Mouse (Mus musculus): ENCODE measurements around the gene Gpr39. TPM values are rescaled to one million over a fixed set of nuclear protein-coding genes. Genes with fewer than 3 reads are reported as not detected.

Gene Gpr39
- total and polyA plus RNA-seq, 2 experiments from 2014 or later, result 0.38 TPM; not detected in 1

GRCm38 (mm10) chr1:125693541-125693940 lies 16.7 kb downstream of the Gpr39 start:
- H3K4me2 ChIP-seq (ENCODE audit: low read depth), result no peak overlapping the region
- no peak overlapping the region for H3K27ac ChIP-seq (ENCODE audit: low read depth, low read length)
- no peaks in the 10 kb centered on the region for H3K4me1 ChIP-seq (ENCODE audit: insufficient read depth)
- DNase-seq (no peak), ATAC-seq (no peak)
- TF ChIP-seq CTCF (IDR thresholded peaks at IDR 0.05; ENCODE audit: low read depth), result no peak
- no peak overlapping the region for H3K9ac ChIP-seq
- no peaks in the 10 kb centered on the region for H3K27me3 ChIP-seq (ENCODE audit: insufficient read depth, low read length)
- H3K9me3 ChIP-seq (ENCODE audit: low read length), result no peaks in the 10 kb centered on the region
- no peak overlapping the region for H3K4me3 ChIP-seq (ENCODE audit: low read depth, low read length)
- no peaks in the 10 kb centered on the region for H3K36me3 ChIP-seq (ENCODE audit: insufficient read depth)

GRCm38 (mm10) chr1:125694338-125694737 lies 17.5 kb downstream of the Gpr39 start:
- no peak for TF ChIP-seq CTCF (IDR thresholded peaks at IDR 0.05; ENCODE audit: low read depth)
- Histone ChIP-seq H3K27ac (ENCODE audit: low read depth, low read length) (no peak overlapping the region), H3K9ac (no peak overlapping the region), H3K4me1 (ENCODE audit: insufficient read depth) (no peaks in the 10 kb centered on the region), H3K36me3 (ENCODE audit: insufficient read depth) (no peaks in the 10 kb centered on the region), H3K4me3 (ENCODE audit: low read depth, low read length) (no peak overlapping the region), H3K9me3 (ENCODE audit: low read length) (no peaks in the 10 kb centered on the region), H3K27me3 (ENCODE audit: insufficient read depth, low read length) (no peaks in the 10 kb centered on the region), H3K4me2 (ENCODE audit: low read depth) (no peak overlapping the region)
- WGBS, result 81% methylated on average over 5 of the region's 5 CpGs
- no peak for ATAC-seq
- no peak for DNase-seq

GRCm38 (mm10) chr1:125701101-125701590 lies 24.4 kb downstream of the Gpr39 start:
- DNase-seq (no peak), ATAC-seq (no peak)
- 87% methylated on average over 4 of the region's 4 CpGs for WGBS
- H3K4me3 ChIP-seq (ENCODE audit: low read depth, low read length), result no peak overlapping the region
- no peak overlapping the region for H3K4me2 ChIP-seq (ENCODE audit: low read depth)
- no peak overlapping the region for H3K9ac ChIP-seq
- H3K4me1 ChIP-seq (ENCODE audit: insufficient read depth), result no peaks in the 10 kb centered on the region
- H3K27me3 ChIP-seq (ENCODE audit: insufficient read depth, low read length), result no peaks in the 10 kb centered on the region
- no peaks in the 10 kb centered on the region for H3K9me3 ChIP-seq (ENCODE audit: low read length)
- no peak for TF ChIP-seq CTCF (IDR thresholded peaks at IDR 0.05; ENCODE audit: low read depth)
- H3K36me3 ChIP-seq (ENCODE audit: insufficient read depth), result no peaks in the 10 kb centered on the region
- H3K27ac ChIP-seq (ENCODE audit: low read depth, low read length), result no peak overlapping the region

GRCm38 (mm10) chr1:125701773-125702172 lies 25.0 kb downstream of the Gpr39 start:
- no peak overlapping the region for H3K4me2 ChIP-seq (ENCODE audit: low read depth)
- TF ChIP-seq CTCF (IDR thresholded peaks at IDR 0.05; ENCODE audit: low read depth), result no peak
- no peaks in the 10 kb centered on the region for H3K27me3 ChIP-seq (ENCODE audit: insufficient read depth, low read length)
- DNase-seq, result no peak
- no peaks in the 10 kb centered on the region for H3K4me1 ChIP-seq (ENCODE audit: insufficient read depth)
- H3K27ac ChIP-seq (ENCODE audit: low read depth, low read length), result no peak overlapping the region
- no peak overlapping the region for H3K9ac ChIP-seq
- ATAC-seq, result no peak
- 69% methylated on average over 7 of the region's 7 CpGs for WGBS
- H3K4me3 ChIP-seq (ENCODE audit: low read depth, low read length), result no peak overlapping the region
- H3K36me3 ChIP-seq (ENCODE audit: insufficient read depth), result no peaks in the 10 kb centered on the region
- no peaks in the 10 kb centered on the region for H3K9me3 ChIP-seq (ENCODE audit: low read length)

- no peaks in the 10 kb centered on the region for H3K36me3 ChIP-seq (ENCODE audit: insufficient read depth)
- no peak for TF ChIP-seq CTCF (IDR thresholded peaks at IDR 0.05; ENCODE audit: low read depth)
- no peaks in the 10 kb centered on the region for H3K4me1 ChIP-seq (ENCODE audit: insufficient read depth)
- H3K27me3 ChIP-seq (ENCODE audit: insufficient read depth, low read length), result no peaks in the 10 kb centered on the region
- no peak overlapping the region for H3K27ac ChIP-seq (ENCODE audit: low read depth, low read length)
- WGBS, result 74% methylated on average over 8 of the region's 8 CpGs
- no peak overlapping the region for H3K9ac ChIP-seq
- no peaks in the 10 kb centered on the region for H3K9me3 ChIP-seq (ENCODE audit: low read length)
- ATAC-seq (no peak), DNase-seq (no peak)
- no peak overlapping the region for H3K4me2 ChIP-seq (ENCODE audit: low read depth)
- no peak overlapping the region for H3K4me3 ChIP-seq (ENCODE audit: low read depth, low read length)
Observed at GRCm38 (mm10) chr1:125702326-125702725, 25.5 kb downstream of the Gpr39 start.

- ATAC-seq, result no peak
- Histone ChIP-seq H3K27ac (ENCODE audit: low read depth, low read length) (no peak overlapping the region), H3K9ac (no peak overlapping the region)
Observed at GRCm38 (mm10) chr1:125705412-125705811, 28.6 kb downstream of the Gpr39 start.

GRCm38 (mm10) chr1:125715286-125715685 lies 38.5 kb downstream of the Gpr39 start:
- WGBS, result 56% methylated on average over 3 of the region's 3 CpGs
- H3K36me3 ChIP-seq (ENCODE audit: insufficient read depth), result no peaks in the 10 kb centered on the region
- TF ChIP-seq CTCF (IDR thresholded peaks at IDR 0.05; ENCODE audit: low read depth), result no peak

More at GRCm38 (mm10) chr1:125705412-125705811, 28.6 kb downstream of the Gpr39 start:
- DNase-seq, result no peak
- WGBS, result 85% methylated on average over 3 of the region's 3 CpGs
- H3K4me2 ChIP-seq (ENCODE audit: low read depth), result no peak overlapping the region
- no peak overlapping the region for H3K4me3 ChIP-seq (ENCODE audit: low read depth, low read length)
- no peaks in the 10 kb centered on the region for H3K4me1 ChIP-seq (ENCODE audit: insufficient read depth)
- TF ChIP-seq CTCF (IDR thresholded peaks at IDR 0.05; ENCODE audit: low read depth), result no peak
- no peaks in the 10 kb centered on the region for H3K27me3 ChIP-seq (ENCODE audit: insufficient read depth, low read length)
- H3K36me3 ChIP-seq (ENCODE audit: insufficient read depth), result no peaks in the 10 kb centered on the region
- H3K9me3 ChIP-seq (ENCODE audit: low read length), result no peaks in the 10 kb centered on the region

More at GRCm38 (mm10) chr1:125715286-125715685, 38.5 kb downstream of the Gpr39 start:
- DNase-seq (no peak), ATAC-seq (no peak)
- no peaks in the 10 kb centered on the region for H3K9me3 ChIP-seq (ENCODE audit: low read length)
- H3K27ac ChIP-seq (ENCODE audit: low read depth, low read length), result no peak overlapping the region
- H3K9ac ChIP-seq, result no peak overlapping the region
- H3K4me1 ChIP-seq (ENCODE audit: insufficient read depth), result no peaks in the 10 kb centered on the region
- no peak overlapping the region for H3K4me2 ChIP-seq (ENCODE audit: low read depth)
- H3K4me3 ChIP-seq (ENCODE audit: low read depth, low read length), result no peak overlapping the region
- H3K27me3 ChIP-seq (ENCODE audit: insufficient read depth, low read length), result no peaks in the 10 kb centered on the region
